15 mouse cellular contexts compared by ENCODE assay signal in genomic region chr2:169389611-169390010, GRCm38 (mm10).
DNase-seq lines count a peak whose midpoint lies in the region; ATAC-seq lines count a peak whose summit lies in the region.
"Had no signal": no experiment of that assay in that cellular context is flagged by ENCODE, and none has a peak within 500 bp of the region (broad histone marks: within the 10 kb centered on the region; RNA-seq: fewer than 3 reads in every experiment).

No protein-coding gene starts in this region.

- H3K4me2 ChIP-seq in neural tube, embryonic 13.5 days: no peak overlapping the region
- H3K4me2 ChIP-seq: kidney, embryonic 15.5 days; stomach, embryonic 15.5 days had no signal

- 75% methylated on average over 4 of the region's 4 CpGs for WGBS in neural tube, embryonic 13.5 days

- H3K4me1 ChIP-seq in neural tube, embryonic 13.5 days (replicated peaks): peaks cover 26% of the 10 kb centered on the region
- H3K4me1 ChIP-seq: stomach, embryonic 15.5 days had no signal

- ATAC-seq in frontal cortex, adult (ENCODE audit: low TSS enrichment): 0 out of 2 replicates have a peak, but pooled peaks have one; percentile 47
- no peak for ATAC-seq in neural tube, embryonic 13.5 days (ENCODE audit: low read depth)
- ATAC-seq: intestine, postnatal 0 days; liver, postnatal 0 days had no signal

- no peak overlapping the region for H3K9ac ChIP-seq in neural tube, embryonic 13.5 days
- H3K9ac ChIP-seq: kidney, embryonic 15.5 days; liver, postnatal 0 days; stomach, embryonic 15.5 days had no signal

- peak overlapping the region; percentile 46 for H3K27ac ChIP-seq in neural tube, embryonic 13.5 days (replicated peaks)
- H3K27ac ChIP-seq: kidney, embryonic 15.5 days; limb, embryonic 10.5 days; stomach, embryonic 15.5 days had no signal

- H3K27me3 ChIP-seq in neural tube, embryonic 13.5 days: no peaks in the 10 kb centered on the region
- H3K27me3 ChIP-seq: kidney, embryonic 15.5 days; stomach, embryonic 15.5 days had no signal

- no peak for DNase-seq in frontal cortex, postnatal 14 days (ENCODE audit: low spot score in 2 of 2)
- peak; percentile 3 for DNase-seq in layer of hippocampus, adult 9-11 months
- DNase-seq in layer of hippocampus, postnatal 10 days (ENCODE audit: low spot score in 2 of 2): no peak
- DNase-seq in neural tube, embryonic 10.5 days (ENCODE audit: extremely low spot score, low spot score): no peak
- no peak for DNase-seq in c-Kit-positive CD71-positive TER-119-positive erythroid progenitor cells, embryonic 14.5 days (ENCODE audit: low spot score)
- DNase-seq: embryo, embryonic 11 days; kidney, postnatal 4 days; liver, postnatal 0 days; lung, postnatal 4 days had no signal

- no peaks in the 10 kb centered on the region for H3K9me3 ChIP-seq in neural tube, embryonic 13.5 days
- H3K9me3 ChIP-seq: kidney, embryonic 15.5 days; limb, embryonic 10.5 days; stomach, embryonic 15.5 days had no signal

- no peaks in the 10 kb centered on the region for H3K36me3 ChIP-seq in neural tube, embryonic 13.5 days
- H3K36me3 ChIP-seq: kidney, embryonic 15.5 days; limb, embryonic 10.5 days; stomach, embryonic 15.5 days had no signal

- H3K4me3 ChIP-seq in neural tube, embryonic 13.5 days: no peak overlapping the region
- H3K4me3 ChIP-seq: kidney, embryonic 15.5 days; limb, embryonic 10.5 days; stomach, embryonic 15.5 days had no signal
